Mouse (Mus musculus) splenic B cell, adult 2 months (primary cell): Measurements from ENCODE around the gene Colgalt2.

ENCODE experiments used
- DNase-seq: peaks from one replicate; pipeline ENCODE4 v3.0.0-alpha.2; 2011; ENCODE audit warnings: low read depth, low spot score
- H3K27me3 ChIP-seq: 2 replicates; pipeline ENCODE4 v1.6.1; 2012; ENCODE audit warnings: mild to moderate bottlenecking, low read length, moderate library complexity, mixed read lengths; ENCODE audit not compliant: control insufficient read depth, poor library complexity, insufficient read depth, severe bottlenecking
- H3K36me3 ChIP-seq: 2 replicates; pipeline ENCODE4 v1.6.1; 2012; ENCODE audit warnings: mild to moderate bottlenecking, low read length, moderate library complexity, mixed read lengths; ENCODE audit not compliant: control insufficient read depth, poor library complexity, insufficient read depth, severe bottlenecking

Gene Colgalt2

DNA sequence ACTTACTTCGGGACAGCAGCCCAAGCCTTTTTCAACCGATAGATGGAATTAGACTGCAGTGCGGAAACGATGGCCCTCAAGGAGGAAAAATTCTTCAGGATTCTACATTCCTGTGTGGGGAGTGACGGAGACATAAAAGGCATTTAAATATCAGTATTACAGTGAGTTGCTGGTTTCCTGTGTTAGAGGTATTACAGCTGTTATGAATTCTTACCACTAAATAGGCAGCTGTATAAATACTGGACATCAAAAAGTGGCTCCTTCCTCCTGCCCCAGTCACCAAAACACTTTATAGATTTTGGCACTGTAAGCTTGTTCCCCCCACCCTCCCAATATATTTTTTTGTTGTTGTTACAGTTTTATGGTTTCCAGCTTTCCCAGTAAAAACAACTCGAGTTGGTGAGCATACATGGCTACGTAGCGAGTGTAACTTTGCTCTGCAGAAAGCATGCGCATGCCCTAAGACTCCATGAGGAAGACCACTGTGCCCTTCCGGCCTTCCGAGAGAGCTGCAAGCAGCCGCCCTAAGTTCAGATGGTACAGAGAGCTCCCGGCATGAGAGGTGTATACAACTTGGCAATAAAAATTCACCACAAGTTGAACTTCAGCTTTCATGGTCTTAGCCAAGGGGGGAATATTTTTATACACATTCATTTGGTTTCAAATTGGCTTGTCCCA is 149.6 kb downstream of the Colgalt2 start:
- DNase-seq: no peak
- no peaks in the 10 kb centered on the region; the same call in 1 of the 2 replicates for H3K36me3 ChIP-seq

DNA sequence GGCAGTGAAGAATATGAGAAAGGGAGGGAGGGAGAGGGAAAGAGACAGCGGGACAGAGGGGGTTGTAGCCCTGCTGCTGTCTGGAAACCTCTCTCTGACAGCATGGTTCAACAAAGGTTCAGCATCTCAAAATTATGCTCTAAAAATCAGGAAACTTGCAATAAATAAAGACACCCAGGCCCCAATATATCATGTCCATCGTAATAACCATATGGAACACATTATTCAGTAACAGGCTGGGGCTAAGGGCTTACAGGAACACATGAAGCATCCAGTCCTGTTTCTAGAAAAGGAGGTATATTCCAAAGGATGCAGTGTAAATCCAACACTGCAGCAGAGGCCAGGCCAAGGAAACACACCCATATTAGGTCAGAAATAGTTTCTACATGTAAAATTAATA is 150.9 kb downstream of the Colgalt2 start:
- no peaks in the 10 kb centered on the region for H3K27me3 ChIP-seq
- H3K36me3 ChIP-seq: no peaks in the 10 kb centered on the region; the same call in 1 of the 2 replicates
- no peak for DNase-seq

More for the DNA sequence above, 149.6 kb downstream of the Colgalt2 start:
- no peaks in the 10 kb centered on the region for H3K27me3 ChIP-seq

DNA sequence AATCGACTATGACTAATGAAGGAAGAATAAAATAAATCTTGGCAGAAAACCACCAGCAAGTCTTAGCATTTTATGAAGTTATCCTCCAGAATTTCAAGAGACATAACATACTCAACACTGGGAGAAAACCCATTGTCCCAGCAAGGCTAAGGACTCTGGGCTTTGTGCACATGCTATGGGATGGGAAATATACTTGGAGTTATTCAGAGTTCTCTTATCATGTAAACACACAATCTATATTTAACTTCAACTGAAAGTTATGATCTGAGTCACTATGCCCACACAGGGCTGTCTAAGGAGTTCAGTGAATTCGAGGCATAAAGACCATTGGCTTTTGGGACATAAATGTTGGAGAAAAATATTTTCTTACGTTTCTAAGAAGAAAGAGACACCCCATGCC is 151.3 kb downstream of the Colgalt2 start:
- H3K27me3 ChIP-seq: no peaks in the 10 kb centered on the region
- DNase-seq: no peak
- H3K36me3 ChIP-seq: no peaks in the 10 kb centered on the region; the same call in 1 of the 2 replicates

DNA sequence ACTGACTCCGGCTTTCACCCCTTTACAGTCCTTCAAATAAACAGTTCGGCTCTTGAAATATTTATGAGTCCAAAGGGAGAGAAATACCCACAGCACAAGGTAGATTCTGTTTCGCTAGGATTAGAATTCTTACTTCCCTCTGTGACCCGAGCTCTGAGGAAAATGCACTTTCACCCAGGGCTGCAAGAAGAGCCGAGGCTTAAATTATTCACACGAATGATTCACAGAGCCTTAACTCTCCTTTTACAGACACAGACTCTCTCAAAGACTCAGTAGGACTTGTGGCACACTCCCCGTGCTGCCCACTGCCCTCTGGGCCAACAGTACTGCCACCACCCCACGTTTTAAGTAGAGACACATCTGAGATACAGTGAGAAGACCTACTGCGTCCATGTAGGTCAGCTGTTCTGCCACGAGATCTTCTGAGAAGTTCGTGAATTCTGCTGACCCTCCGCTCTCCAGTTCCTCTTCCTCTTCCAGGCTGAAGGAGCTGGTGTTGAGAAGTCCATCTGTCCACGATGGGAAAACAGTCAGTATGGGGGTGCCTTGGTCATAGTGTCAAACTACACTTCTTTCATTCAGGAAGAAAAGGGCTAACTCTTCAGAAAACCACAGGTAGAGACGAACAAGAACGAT is 154.4 kb downstream of the Colgalt2 start:
- DNase-seq: no peak
- no peaks in the 10 kb centered on the region for H3K27me3 ChIP-seq
- H3K36me3 ChIP-seq: no peaks in the 10 kb centered on the region; the same call in 1 of the 2 replicates

GRCm38 (mm10) chr1:152555944-152556573 is 156.4 kb downstream of the Colgalt2 start:
- no peaks in the 10 kb centered on the region; the same call in 1 of the 2 replicates for H3K36me3 ChIP-seq
- H3K27me3 ChIP-seq: no peaks in the 10 kb centered on the region
- DNase-seq: no peak

- DNase-seq: no peak
- Histone ChIP-seq H3K27me3 (no peaks in the 10 kb centered on the region), H3K36me3 (no peaks in the 10 kb centered on the region; the same call in 1 of the 2 replicates)
Observed at GRCm38 (mm10) chr1:152556576-152557281, 157.1 kb downstream of the Colgalt2 start.
